Mouse (Mus musculus) left cerebral cortex, adult 18-20 months (tissue): ENCODE results near the gene Gm30302. TPM values are rescaled to one million over a fixed set of nuclear protein-coding genes. Genes with fewer than 3 reads are reported as not detected.
"Not testable (repeated sequence)": the region's sequence is repeated elsewhere in the genome, so short reads cannot be mapped to it uniquely, and the experiment has no call there.

Experiments
- DNase-seq, 2 experiments: peaks; one replicate each; pipeline ENCODE4 v3.0.0; 2021 to 2022; ENCODE audit warnings: low spot score in 2 of 2, mixed read lengths in 1 of 2
- long read RNA-seq, 2 experiments: library from polyadenylated mRNA; stranded (forward); transcript quantifications; one replicate each; pipeline ENCODE4 v2.0.0; 2021
- total RNA-seq, 2 experiments: library from RNA; stranded (reverse); gene quantifications; 2 replicates each; pipeline ENCODE4 v1.2.3; 2021

The Gm30302 gene
- not detected for total RNA-seq
- long read RNA-seq, experiment 1 = 0 reads
- long read RNA-seq, experiment 2 = 0 reads

DNA sequence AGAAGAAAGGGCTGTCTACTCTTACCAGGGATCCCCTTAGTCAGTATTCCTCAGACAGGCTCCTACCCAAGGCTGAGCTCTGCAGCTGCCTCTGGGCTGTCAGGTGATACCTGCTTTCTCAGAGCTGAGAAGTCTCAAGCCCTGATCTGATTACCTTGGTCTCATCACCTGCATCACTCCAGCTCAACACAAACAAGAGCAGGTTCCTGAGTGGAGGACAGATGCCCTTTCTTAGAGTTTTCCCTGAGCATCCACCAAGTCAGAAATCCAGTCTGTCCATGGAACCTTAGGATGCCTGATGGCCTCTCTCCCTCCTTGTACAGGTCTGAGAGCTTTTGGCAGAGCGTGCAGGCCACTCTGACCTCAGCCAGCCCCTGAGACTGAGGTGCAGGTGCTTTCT, at the start of gene Gm30302:
TSS of gene Gm30302 (minus strand) at position 101 of the 400 bp plus-strand sequence.
- DNase-seq = no peak

DNA sequence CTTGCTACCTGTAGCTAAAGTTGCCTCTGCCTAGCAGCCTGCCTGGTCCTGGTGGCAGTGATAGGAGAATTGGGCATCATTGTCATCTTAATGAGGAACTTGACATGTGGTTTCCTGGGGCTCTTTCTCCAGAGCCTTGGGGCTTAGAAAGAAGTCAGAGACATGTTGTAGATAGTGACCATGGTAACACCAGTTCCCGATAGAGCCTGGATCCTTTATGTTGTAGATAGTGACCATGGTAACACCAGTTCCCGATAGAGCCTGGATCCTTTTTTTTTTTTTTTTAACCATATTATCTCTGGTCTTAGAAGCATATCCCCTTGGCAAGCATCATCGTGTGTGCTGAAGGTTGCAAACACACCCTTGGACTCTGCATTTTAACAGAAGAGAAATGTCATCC, 48.0 kb upstream of the Gm30302 start:
- DNase-seq = no peak

GRCm38 (mm10) chr13:49846141-49846540, 47.3 kb upstream of the Gm30302 start:
- DNase-seq = no peak

- no peak for DNase-seq
These were observed 46.9 kb upstream of the Gm30302 start for GRCm38 (mm10) chr13:49845663-49846062.

GRCm38 (mm10) chr13:49844071-49844470, 45.3 kb upstream of the Gm30302 start:
- DNase-seq = no peak

- DNase-seq = no peak
These were observed 42.4 kb upstream of the Gm30302 start for GRCm38 (mm10) chr13:49841186-49841585.

DNA sequence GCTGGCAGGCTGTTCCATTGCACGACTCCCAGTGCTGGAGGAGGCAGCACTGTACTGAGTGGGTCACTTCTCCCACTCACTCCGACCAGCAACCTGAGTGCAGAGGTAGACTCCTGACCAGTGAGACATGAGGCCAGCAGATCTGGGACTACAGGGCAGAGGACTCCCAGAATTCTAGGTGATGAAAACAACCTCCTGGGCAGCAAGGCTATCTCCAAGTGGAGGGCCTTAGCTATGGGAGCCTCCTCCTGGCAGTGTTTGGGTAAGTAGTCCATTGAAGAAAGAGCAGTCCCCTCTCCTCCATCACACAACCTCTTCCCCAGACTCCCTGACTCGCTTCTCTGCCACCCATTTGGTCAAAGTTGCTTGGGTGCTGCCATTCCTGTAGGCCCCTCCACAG, 31.6 kb upstream of the Gm30302 start:
- no peak for DNase-seq

DNA sequence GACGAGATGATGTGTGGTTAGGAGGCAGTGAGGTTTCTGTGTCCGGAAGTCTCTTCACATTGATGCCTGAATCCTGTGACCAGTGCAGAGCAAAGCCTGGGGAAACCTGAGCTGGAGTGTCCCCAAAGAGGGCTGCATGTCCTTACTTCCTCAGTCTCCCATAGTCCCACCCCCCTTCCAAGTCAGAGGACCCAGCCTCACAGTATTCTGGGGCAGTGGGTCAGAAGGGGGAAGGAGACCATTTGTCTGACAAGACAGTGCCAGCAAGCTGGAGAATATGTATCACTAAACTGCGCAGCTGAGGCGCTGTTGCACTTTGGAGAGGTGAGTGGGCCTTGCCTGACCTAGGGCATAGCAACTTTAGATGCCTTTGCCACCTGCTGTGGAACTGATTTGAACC, 26.5 kb upstream of the Gm30302 start:
- DNase-seq = no peak

GRCm38 (mm10) chr13:49814958-49815357, 16.2 kb upstream of the Gm30302 start:
- DNase-seq = no peak

GRCm38 (mm10) chr13:49814420-49814819, 15.6 kb upstream of the Gm30302 start:
- no peak for DNase-seq

DNA sequence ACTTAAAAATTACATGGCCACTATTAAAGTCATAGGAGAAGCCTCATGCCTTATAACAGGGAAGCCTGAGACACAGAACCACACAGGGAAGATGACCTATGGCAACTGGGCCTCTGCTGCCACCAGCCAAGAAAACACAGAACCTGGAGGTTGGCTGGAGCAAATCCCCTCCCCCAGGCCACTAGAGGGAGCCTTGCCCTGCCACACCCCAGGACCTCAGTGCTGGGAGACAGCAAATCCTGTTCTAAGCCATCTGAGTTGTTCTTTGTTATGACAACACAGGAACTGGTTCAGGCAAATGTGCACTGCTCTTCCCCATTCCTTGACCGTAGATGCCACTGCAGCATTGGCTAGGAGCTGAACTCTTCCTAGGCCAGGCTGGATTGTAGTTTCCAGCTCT, 8.3 kb upstream of the Gm30302 start:
- no peak for DNase-seq

DNA sequence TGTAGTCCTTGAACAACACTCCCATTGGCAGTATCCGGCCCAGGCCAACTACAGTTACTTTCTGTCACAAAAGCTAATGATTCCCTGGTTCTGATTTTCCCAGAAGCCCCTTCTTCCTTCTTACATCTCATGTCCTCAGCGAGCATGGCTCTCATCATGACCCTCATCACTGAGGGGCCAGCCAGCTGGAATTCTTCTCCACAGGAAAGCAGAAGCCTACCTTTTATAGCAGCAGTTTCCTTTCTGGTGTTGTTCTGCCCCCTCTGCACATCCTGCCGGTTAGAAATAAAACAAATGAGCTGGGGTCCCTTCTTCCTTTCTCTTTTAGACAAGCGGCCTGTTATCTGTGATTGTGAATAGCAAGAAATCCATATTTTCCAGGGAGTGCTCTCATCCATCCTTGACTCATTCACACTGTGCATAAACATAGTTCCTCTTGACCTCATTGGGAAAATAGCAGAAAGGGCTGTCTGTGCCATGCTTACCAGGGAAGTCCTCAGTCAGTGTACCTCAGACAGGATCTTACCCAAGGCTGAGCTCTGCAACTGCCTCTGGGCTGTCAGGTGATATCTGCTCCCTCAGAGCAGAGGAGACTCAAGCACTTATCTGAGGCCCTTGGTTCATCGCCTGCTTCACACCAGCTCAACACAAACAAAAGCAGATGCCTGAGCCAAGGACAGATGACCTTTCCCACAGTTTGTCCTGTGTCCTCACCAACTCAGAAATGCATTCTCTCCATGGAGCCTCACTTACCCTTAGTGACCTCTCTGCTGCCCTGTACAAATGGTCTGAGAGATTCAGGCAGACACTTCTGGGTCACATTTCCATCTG, 10.0 kb downstream of the Gm30302 start:
- DNase-seq = no peak

GRCm38 (mm10) chr13:49783899-49784298, 14.9 kb downstream of the Gm30302 start:
- DNase-seq = no peak

- not testable (repeated sequence) for DNase-seq
These were observed 27.3 kb downstream of the Gm30302 start for GRCm38 (mm10) chr13:49771536-49771935.

GRCm38 (mm10) chr13:49769111-49769510, 29.7 kb downstream of the Gm30302 start:
- no peak for DNase-seq

GRCm38 (mm10) chr13:49768048-49768447, 30.8 kb downstream of the Gm30302 start:
- no peak for DNase-seq

GRCm38 (mm10) chr13:49766269-49766668, 32.5 kb downstream of the Gm30302 start:
- no peak for DNase-seq

- no peak for DNase-seq
These were observed 33.5 kb downstream of the Gm30302 start for GRCm38 (mm10) chr13:49765306-49765705.

GRCm38 (mm10) chr13:49762208-49762607, 36.6 kb downstream of the Gm30302 start:
- DNase-seq = no peak

- DNase-seq = no peak
These were observed 38.1 kb downstream of the Gm30302 start for GRCm38 (mm10) chr13:49760675-49761074.

DNA sequence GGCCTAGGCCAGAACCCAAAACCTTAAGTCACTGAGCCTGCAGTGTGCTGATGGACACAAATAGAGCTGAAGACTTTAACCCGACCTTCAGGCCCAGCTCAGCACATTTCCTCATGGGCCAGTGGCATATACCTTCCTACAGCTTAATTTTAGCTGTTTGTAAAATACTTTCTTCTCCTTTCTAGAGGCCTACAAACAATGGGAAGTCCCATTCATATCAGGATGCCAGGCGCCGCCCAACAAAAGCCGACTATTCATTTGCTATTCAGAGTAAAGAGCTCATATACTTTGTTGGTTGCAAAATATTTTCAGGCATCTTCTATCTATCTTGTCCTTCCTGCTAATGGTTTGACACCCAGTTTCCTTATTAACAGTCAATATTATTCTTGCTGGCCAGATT, 40.8 kb downstream of the Gm30302 start:
- DNase-seq = no peak

DNA sequence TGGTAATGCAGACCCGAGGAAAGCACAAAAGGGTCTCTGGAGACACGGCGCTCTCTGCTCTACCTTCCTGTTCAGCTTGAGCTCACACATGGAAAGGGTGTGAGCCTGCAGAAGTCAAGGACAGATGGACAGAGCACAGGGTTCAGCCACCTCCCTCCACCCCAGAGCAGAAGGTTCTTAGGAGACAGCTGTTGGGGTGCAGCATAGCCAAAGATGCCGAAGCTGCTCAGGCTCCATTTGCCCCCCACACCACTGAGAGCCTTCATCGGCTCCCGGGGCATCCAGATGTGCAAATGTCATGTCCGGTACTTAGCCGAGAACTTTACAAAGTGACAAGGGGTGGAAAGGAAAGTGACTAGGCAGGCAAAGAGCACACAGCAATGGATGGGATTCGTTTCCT, 42.2 kb downstream of the Gm30302 start:
- no peak for DNase-seq
